Mouse (Mus musculus): ENCODE data around the gene Gtsf1l.
"Not testable (repeated sequence)": the region's sequence is repeated elsewhere in the genome, so short reads cannot be mapped to it uniquely, and the experiment has no call there.

Gene Gtsf1l

DNA sequence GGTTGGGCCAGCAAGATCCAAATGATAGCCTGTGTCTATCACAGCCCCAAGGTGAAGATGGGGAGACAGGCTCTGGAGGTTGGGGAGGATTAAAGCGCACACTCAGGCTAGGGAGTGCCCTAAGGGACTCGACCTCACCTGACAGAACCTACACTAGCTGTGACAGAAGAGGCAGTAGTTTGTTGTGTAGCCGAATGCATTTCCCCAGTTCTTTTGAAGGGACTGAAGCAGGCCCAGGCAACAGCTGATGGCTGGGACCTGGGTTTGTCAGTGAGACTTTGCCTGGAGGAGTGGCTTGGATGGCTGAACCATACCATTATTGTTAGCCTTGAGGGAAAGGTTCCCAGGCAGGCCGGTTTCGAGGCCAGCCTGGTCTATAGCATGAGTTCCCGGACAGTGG lies 2.6 kb downstream of the Gtsf1l start:
- DNase-seq = no peak

DNA sequence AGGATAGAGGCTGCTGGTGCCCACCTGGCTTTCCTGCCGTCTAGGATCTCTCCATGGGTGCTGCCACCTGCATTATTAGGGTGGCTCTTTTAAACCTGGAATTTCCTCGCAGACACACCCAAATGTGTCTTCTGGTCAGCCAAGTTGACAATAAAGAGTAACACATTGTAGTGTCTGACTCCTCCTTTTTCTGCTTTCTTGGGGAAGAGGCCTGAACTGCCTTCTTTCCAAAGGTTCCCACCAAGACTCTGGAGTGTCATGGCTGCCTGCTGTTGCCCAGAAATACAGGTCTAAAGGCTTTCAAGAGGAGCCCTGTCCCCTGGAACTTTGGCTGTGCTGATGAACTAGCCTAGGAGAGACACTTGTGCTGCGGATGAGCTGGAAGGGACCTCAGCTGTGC lies 3.1 kb downstream of the Gtsf1l start:
- DNase-seq = no peak

GRCm38 (mm10) chr2:163082591-163082990 lies 5.1 kb downstream of the Gtsf1l start:
- no peak for DNase-seq

- DNase-seq = no peak
Observed at GRCm38 (mm10) chr2:163079041-163079440, 8.6 kb downstream of the Gtsf1l start.

GRCm38 (mm10) chr2:163075234-163075633 lies 12.4 kb downstream of the Gtsf1l start:
- DNase-seq = no peak

- no peak for DNase-seq
Observed at GRCm38 (mm10) chr2:163074808-163075207, 12.8 kb downstream of the Gtsf1l start.

GRCm38 (mm10) chr2:163074006-163074405 lies 13.6 kb downstream of the Gtsf1l start:
- DNase-seq = no peak

- DNase-seq = no peak
Observed at GRCm38 (mm10) chr2:163073023-163073757, 14.5 kb downstream of the Gtsf1l start.

DNA sequence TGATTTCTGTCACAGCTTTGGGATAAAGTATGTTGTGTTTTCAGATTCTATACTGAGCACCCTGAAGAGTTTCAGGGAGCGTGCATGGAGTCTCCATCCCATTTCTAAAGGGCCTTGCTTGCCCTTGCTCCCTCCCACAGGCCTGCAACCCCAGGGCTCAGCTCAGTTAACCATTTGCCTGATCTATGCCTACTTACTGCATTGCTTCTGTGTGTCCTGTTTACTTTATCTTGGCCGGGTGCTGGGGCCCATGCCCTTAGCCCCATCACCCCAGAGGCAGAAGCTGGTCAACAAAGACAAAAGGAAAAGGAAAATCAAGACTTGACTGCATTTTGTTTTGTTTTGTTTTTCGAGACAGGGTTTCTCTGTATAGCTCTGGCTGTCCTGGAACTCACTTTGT lies 16.1 kb downstream of the Gtsf1l start:
- no peak for DNase-seq

DNA sequence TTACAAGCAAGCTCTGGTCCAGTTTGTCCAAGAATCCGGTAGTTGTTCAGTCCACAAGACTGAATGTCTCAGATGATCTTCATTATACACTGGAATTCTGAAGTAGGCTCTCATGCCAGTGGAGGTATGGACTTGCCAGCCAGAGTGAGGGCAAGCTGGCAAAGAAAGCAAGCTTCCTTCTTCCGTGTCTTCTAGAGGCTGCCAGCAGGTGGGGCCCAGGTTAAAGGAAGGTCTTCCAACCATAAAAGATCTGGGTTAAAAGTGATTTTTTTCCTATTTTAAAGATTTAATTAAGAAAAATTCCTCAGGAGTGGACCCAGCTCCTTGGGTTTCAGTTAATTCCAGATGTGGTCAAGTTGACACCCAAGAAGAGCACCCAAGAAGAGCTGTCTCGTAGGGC lies 17.4 kb downstream of the Gtsf1l start:
- no peak for DNase-seq

- DNase-seq = no peak
Observed at GRCm38 (mm10) chr2:163067233-163067632, 20.4 kb downstream of the Gtsf1l start.

GRCm38 (mm10) chr2:163066326-163066725 lies 21.3 kb downstream of the Gtsf1l start:
- DNase-seq = no peak

DNA sequence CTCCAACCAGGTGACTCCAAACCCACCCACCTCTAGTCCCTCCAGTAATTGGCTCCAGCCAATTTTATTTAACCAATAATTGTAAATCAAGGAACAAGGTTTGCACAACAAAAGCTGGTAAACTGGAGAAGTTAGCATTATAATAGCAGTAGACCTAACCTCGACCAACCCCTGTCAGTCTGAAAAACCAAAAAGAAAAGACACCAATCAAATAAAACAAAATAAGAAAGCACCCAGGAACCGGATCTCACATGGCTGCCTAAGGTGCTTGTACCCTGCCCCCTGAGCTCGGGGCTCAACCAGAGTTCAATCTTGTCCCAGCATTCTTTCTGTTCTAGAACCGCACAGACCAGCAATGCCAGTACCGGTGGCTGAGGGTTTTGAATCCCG lies 25.5 kb downstream of the Gtsf1l start:
- no peak for DNase-seq

GRCm38 (mm10) chr2:163061203-163062118 lies 26.2 kb downstream of the Gtsf1l start:
- DNase-seq = no peak

- DNase-seq = no peak
Observed at GRCm38 (mm10) chr2:163060630-163061029, 27.0 kb downstream of the Gtsf1l start.

DNA sequence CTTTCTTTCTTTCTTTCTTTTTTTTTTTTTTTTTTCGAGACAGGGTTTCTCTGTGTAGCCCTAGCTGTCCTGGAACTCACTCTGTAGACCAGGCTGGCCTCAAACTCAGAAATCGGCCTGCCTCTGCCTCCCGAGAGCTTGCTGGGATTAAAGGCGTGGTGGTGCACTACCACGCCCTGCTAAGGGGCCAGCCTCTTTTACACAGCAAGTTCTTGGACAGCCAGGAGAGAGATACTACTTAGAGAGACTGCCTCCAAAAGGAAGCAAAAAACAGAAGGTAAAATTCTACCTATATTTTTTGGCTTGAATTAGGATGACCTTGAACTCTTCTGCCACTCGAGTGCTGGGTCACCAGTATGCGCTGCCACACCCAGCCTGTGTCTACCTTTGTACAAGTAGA lies 28.7 kb downstream of the Gtsf1l start:
- DNase-seq = not testable (repeated sequence)

DNA sequence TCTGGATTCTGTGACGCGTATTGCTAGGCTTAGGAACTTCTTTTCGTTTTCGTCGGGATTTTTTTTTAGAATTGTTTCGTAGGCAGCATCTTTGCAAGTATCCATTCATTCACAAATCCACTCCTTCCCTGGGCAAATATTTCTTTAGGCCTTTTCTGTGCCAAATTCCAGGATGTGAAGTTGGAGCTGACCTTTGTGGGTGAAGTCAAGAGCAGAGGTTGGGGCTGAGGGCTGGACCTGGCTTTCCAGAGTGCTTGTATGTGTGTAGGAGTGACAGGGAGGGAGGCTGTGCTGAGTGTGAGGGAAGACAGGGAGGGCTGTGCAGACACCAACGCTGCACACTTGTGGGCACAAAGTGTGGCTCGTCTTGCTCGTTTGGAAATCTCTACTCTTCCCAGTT lies 31.1 kb downstream of the Gtsf1l start:
- no peak for DNase-seq

GRCm38 (mm10) chr2:163055715-163056114 lies 31.9 kb downstream of the Gtsf1l start:
- no peak for DNase-seq

DNA sequence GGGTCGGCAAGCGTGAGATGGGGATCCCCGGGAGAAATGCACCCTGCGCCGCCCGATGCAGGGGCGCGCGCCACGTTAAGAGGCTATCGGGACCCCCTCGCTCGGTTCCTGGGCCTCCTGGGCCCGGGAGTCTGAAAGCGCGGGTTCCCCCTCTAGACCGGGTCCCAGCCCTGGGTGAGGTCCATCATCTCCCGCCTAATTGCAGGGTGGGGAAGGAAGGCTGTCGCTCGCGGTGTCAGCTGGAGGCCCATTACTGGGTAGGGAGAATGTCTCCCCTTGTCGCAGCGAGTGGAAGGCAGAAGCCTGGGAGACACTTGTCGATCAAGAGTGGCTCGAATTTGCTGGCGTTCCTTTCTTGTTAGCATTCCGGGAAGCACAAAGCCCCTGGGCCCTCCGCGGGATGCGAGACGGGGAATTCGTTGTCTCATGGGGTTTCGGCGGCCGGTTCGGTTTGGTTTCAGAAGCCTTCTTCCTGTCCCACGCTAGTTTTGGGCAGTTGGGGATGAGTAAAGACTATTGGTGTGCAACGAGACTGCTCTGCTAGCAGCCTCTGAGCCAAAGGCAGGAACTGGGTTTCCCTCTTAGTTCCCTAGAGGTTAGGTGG lies 32.7 kb downstream of the Gtsf1l start:
- peak; percentile 57 for DNase-seq

DNA sequence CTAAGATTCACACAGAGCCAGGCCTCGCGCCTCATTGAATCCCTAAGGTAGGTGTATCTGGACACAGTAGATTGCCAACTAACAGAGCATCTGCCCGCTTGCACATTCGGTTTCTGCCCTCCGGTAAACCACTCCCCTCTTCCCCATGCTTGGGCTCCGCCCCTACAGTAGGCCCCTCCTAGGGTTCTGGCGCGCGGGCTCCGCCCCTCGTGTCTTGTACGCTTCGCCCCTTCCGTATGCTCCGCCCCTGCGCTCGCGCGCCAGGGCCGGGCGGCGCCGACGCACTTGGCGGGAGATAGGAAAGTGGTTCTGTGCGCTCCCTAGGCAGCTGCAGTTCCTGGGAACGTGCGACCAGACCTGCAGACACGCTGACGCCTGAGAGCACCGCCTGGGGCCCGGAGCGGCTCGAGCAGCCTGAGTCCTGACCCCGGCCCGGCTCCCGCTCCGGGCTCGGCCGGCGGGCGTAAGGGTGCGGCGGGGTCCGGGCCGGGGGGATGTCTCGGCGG lies 33.3 kb downstream of the Gtsf1l start, which contains the start of gene Mybl2:
TSS of gene Mybl2 (plus strand) at position 353 of the 506 bp plus-strand sequence.
- DNase-seq = peak; percentile 99

- DNase-seq = no peak
Observed at GRCm38 (mm10) chr2:163052826-163053225, 34.8 kb downstream of the Gtsf1l start.

- no peak for DNase-seq
Observed at GRCm38 (mm10) chr2:163052101-163052500, 35.6 kb downstream of the Gtsf1l start.

DNA sequence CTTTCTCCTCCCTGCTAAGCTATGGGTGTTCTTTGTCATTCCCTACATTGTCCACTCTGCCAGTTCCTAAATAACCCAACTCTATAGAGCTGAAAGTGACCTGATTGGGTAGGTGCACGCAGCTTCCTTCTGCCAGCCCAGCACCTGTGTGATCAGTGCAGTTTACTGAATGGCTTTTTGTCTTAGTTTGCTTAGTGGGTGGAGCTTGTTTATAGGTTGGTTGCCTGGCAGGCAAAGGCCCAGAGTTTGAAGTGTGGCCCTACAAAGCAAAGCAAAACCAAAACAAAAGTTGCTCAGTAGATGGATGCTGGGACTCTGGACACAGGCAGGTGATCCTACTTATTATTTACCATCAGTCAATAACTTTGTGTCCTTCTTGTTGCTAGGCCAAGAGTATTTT lies 36.0 kb downstream of the Gtsf1l start:
- no peak for DNase-seq
